Mouse (Mus musculus) ES-Bruce4 (cell line): Measurements from ENCODE around the gene Taf9b. TPM values are rescaled to one million over a fixed set of nuclear protein-coding genes. Genes with fewer than 3 reads are reported as not detected.
A peak's percentile ranks its signal among the peaks of the same experiment; 100 is the strongest.

Experiments used
- H3K27ac ChIP-seq: 2 replicates; pipeline ENCODE4 v1.5.1; 2012; ENCODE audit warnings: low read length, inconsistent platforms; ENCODE audit not compliant: insufficient read depth
- H3K27me3 ChIP-seq: 2 replicates; pipeline ENCODE4 v1.6.1; 2012; ENCODE audit warnings: mild to moderate bottlenecking, low read length, inconsistent platforms; ENCODE audit not compliant: control insufficient read depth, poor library complexity, insufficient read depth, severe bottlenecking
- H3K36me3 ChIP-seq: 2 replicates; pipeline ENCODE4 v1.6.1; 2012; ENCODE audit warnings: inconsistent platforms, mild to moderate bottlenecking, low read length, moderate library complexity; ENCODE audit not compliant: control insufficient read depth, poor library complexity, insufficient read depth, severe bottlenecking
- H3K4me1 ChIP-seq: one replicate; pipeline ENCODE4 v1.8.1; 2011; ENCODE audit warnings: low read length; ENCODE audit not compliant: control insufficient read depth, insufficient read depth
- H3K4me3 ChIP-seq: 2 replicates; pipeline ENCODE4 v1.5.1; 2011; ENCODE audit warnings: low read depth, mild to moderate bottlenecking, low read length
- H3K9ac ChIP-seq: 2 replicates; pipeline ENCODE4 v1.6.1; 2012; ENCODE audit warnings: low read depth, mild to moderate bottlenecking, inconsistent platforms; ENCODE audit not compliant: poor library complexity, severe bottlenecking
- H3K9me3 ChIP-seq: replicated peaks from 2 replicates; pipeline ENCODE4 v1.6.1; 2012; ENCODE audit warnings: mild to moderate bottlenecking, low read length, inconsistent platforms; ENCODE audit not compliant: control insufficient read depth, poor library complexity, insufficient read depth, severe bottlenecking
- CTCF ChIP-seq: IDR thresholded peaks from one replicate; pipeline ENCODE4 v1.8.1; 2011; ENCODE audit warnings: low read depth, low read length
- EP300 ChIP-seq: IDR thresholded peaks from 2 replicates; pipeline ENCODE4 v1.6.1; 2011; ENCODE audit warnings: low read depth, low read length; ENCODE audit not compliant: insufficient read depth
- POLR2A ChIP-seq: IDR thresholded peaks from one replicate; pipeline ENCODE4 v1.8.1; 2011; ENCODE audit warnings: low read length; ENCODE audit not compliant: insufficient read depth
- polyA plus RNA-seq: library from polyadenylated mRNA; stranded (reverse); fragments of >200 nt; gene quantifications from 2 replicates; pipeline ENCODE4 v1.2.4, GENCODE M21; 2011; ENCODE audit warnings: low read depth; ENCODE audit not compliant: missing spikeins, insufficient read depth, insufficient read length

Gene Taf9b
- polyA plus RNA-seq, 1 experiment: 1.6 TPM

- TF ChIP-seq EP300 (no peak), CTCF (no peak), POLR2A (no peak)
- Histone ChIP-seq H3K27me3 (no peaks in the 10 kb centered on the region), H3K9ac (no peak overlapping the region)
These were observed 44.6 kb downstream of the Taf9b start for GRCm38 (mm10) chrX:106176331-106176730.

GRCm38 (mm10) chrX:106171853-106172154, 49.2 kb downstream of the Taf9b start:
- TF ChIP-seq POLR2A: no peak
- TF ChIP-seq EP300: no peak
- TF ChIP-seq CTCF: no peak
- no peaks in the 10 kb centered on the region for H3K27me3 ChIP-seq
- no peaks in the 10 kb centered on the region for H3K4me1 ChIP-seq
- no peaks in the 10 kb centered on the region for H3K9me3 ChIP-seq
- peak overlapping the region; percentile 28; the same call in 1 of the 2 replicates for H3K9ac ChIP-seq
- no peaks in the 10 kb centered on the region for H3K36me3 ChIP-seq
- H3K27ac ChIP-seq: no peak overlapping the region
- H3K4me3 ChIP-seq: peak overlapping the region; percentile 10; the same call in 1 of the 2 replicates

More at GRCm38 (mm10) chrX:106176331-106176730, 44.6 kb downstream of the Taf9b start:
- H3K27ac ChIP-seq: no peak overlapping the region
- H3K4me3 ChIP-seq: peak overlapping the region; percentile 28; the same call in 1 of the 2 replicates
- no peaks in the 10 kb centered on the region for H3K36me3 ChIP-seq
- no peaks in the 10 kb centered on the region for H3K4me1 ChIP-seq
- H3K9me3 ChIP-seq: no peaks in the 10 kb centered on the region

- H3K9me3 ChIP-seq: no peaks in the 10 kb centered on the region
- no peaks in the 10 kb centered on the region for H3K4me1 ChIP-seq
- no peaks in the 10 kb centered on the region for H3K27me3 ChIP-seq
- TF ChIP-seq POLR2A: no peak
- TF ChIP-seq CTCF: peak; percentile 36
- TF ChIP-seq EP300: no peak
- no peak overlapping the region for H3K27ac ChIP-seq
- no peaks in the 10 kb centered on the region for H3K36me3 ChIP-seq
- H3K9ac ChIP-seq: peak overlapping the region; percentile 28; the same call in 1 of the 2 replicates
- peak overlapping the region; percentile 71 for H3K4me3 ChIP-seq
These were observed 49.7 kb downstream of the Taf9b start for GRCm38 (mm10) chrX:106171106-106171852.

GRCm38 (mm10) chrX:106165089-106165488, 55.9 kb downstream of the Taf9b start:
- H3K27me3 ChIP-seq: no peaks in the 10 kb centered on the region
- H3K27ac ChIP-seq: no peak overlapping the region
- H3K36me3 ChIP-seq: no peaks in the 10 kb centered on the region
- H3K4me3 ChIP-seq: no peak overlapping the region
- no peaks in the 10 kb centered on the region for H3K4me1 ChIP-seq
- TF ChIP-seq CTCF (no peak), EP300 (no peak), POLR2A (no peak)
- no peak overlapping the region for H3K9ac ChIP-seq
- no peaks in the 10 kb centered on the region for H3K9me3 ChIP-seq

GRCm38 (mm10) chrX:106164555-106164954, 56.4 kb downstream of the Taf9b start:
- Histone ChIP-seq H3K36me3 (no peaks in the 10 kb centered on the region), H3K27me3 (no peaks in the 10 kb centered on the region), H3K4me3 (no peak overlapping the region), H3K27ac (no peak overlapping the region), H3K9ac (no peak overlapping the region), H3K4me1 (no peaks in the 10 kb centered on the region), H3K9me3 (no peaks in the 10 kb centered on the region)
- TF ChIP-seq EP300: no peak
- no peak for TF ChIP-seq CTCF

GRCm38 (mm10) chrX:106163995-106164394, 57.0 kb downstream of the Taf9b start:
- Histone ChIP-seq H3K9me3 (no peaks in the 10 kb centered on the region), H3K4me3 (no peak overlapping the region), H3K27ac (no peak overlapping the region), H3K4me1 (no peaks in the 10 kb centered on the region), H3K36me3 (no peaks in the 10 kb centered on the region), H3K9ac (no peak overlapping the region), H3K27me3 (no peaks in the 10 kb centered on the region)
- TF ChIP-seq POLR2A: no peak

Other genes starting within 250 kb of the Taf9b start
- gene Magt1, start 209.3 kb downstream of the Taf9b start, polyA plus RNA-seq: 38.9 and 39.3 TPM in 2 replicates
- 722 and 811 TPM in 2 replicates for gene Cox7b, start 205.5 kb downstream of the Taf9b start, polyA plus RNA-seq
- 19.8 and 24.0 TPM in 2 replicates for gene Atp7a, start 193.9 kb downstream of the Taf9b start, polyA plus RNA-seq
- gene Tlr13, start 78.0 kb downstream of the Taf9b start, polyA plus RNA-seq: not detected in 2 replicates
- 877 and 973 TPM in 2 replicates for gene Pgk1, start 34.1 kb downstream of the Taf9b start, polyA plus RNA-seq
- gene Fnd3c2, start 34.2 kb upstream of the Taf9b start, polyA plus RNA-seq: 0.21 and 0.55 TPM in 2 replicates